ENCODE assay signal across 9 mouse cellular contexts in the genomic region with DNA sequence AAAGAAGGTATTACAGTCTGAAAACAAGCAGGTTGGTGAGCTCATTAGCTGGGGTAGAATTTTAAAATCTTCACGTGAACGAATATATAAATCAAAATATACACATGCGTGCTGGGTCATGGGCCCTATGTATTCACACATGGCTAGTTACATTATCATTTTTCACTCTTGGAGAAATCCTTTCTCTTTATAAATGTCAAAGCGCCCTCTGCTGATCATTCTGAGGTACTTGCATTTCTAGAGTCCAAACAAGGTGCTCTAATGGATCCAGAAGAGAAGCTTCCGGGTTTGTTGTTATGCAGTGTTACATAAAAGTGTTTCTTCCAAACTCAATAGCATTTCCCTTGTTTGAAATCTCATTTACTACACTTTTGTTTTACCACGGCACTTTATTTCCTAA. TPM values are rescaled to one million over a fixed set of nuclear protein-coding genes. Genes with fewer than 3 reads are reported as not detected.
DNase-seq lines count a peak whose midpoint lies in the region; ATAC-seq and TF ChIP-seq lines count a peak whose summit lies in the region.
"Had no signal": no experiment of that assay in that cellular context is flagged by ENCODE, and none has a peak within 500 bp of the region (broad histone marks: within the 10 kb centered on the region; RNA-seq: fewer than 3 reads in every experiment).

No protein-coding gene starts in this region.

- intact Hi-C loops in gastrocnemius, postnatal 14 days (cut with DNase I; ENCODE audit: low total_unique reads) = no loop called here

- no peaks in the 10 kb centered on the region for H3K27me3 ChIP-seq in forebrain, embryonic 15.5 days
- no peaks in the 10 kb centered on the region for H3K27me3 ChIP-seq in forebrain, embryonic 11.5 days (ENCODE audit: control insufficient read depth, insufficient read depth, low read length)
- H3K27me3 ChIP-seq in liver, adult 2 months (ENCODE audit: control insufficient read depth, insufficient read depth, low read length) = no peaks in the 10 kb centered on the region
- H3K27me3 ChIP-seq: megakaryocyte, embryonic 14.5 days had no signal

- peak; percentile 52; the same call in 1 of the 2 replicates for ATAC-seq in forebrain, embryonic 15.5 days (replicated peaks)
- no peak for ATAC-seq in forebrain, embryonic 11.5 days (replicated peaks; ENCODE audit: low FRiP score)

- no peaks in the 10 kb centered on the region for H3K9me3 ChIP-seq in forebrain, embryonic 15.5 days
- H3K9me3 ChIP-seq in forebrain, embryonic 11.5 days (ENCODE audit: control insufficient read depth, low read length) = no peaks in the 10 kb centered on the region
- H3K9me3 ChIP-seq: megakaryocyte, embryonic 14.5 days had no signal

- no peak for TF ChIP-seq POLR2A in liver, adult 2 months (IDR thresholded peaks at IDR 0.05; ENCODE audit: extremely low read depth, insufficient read depth, low read length)

- no peak overlapping the region for H3K27ac ChIP-seq in forebrain, embryonic 15.5 days (replicated peaks)
- no peak overlapping the region for H3K27ac ChIP-seq in forebrain, embryonic 11.5 days (ENCODE audit: low read depth, low read length)
- no peak overlapping the region for H3K27ac ChIP-seq in liver, adult 2 months (replicated peaks; ENCODE audit: insufficient read depth, low read depth, low read length)

- no peaks in the 10 kb centered on the region for H3K4me1 ChIP-seq in forebrain, embryonic 15.5 days
- no peaks in the 10 kb centered on the region for H3K4me1 ChIP-seq in forebrain, embryonic 11.5 days (replicated peaks; ENCODE audit: control insufficient read depth, insufficient read depth, low read length)
- H3K4me1 ChIP-seq in liver, adult 2 months (ENCODE audit: control insufficient read depth, insufficient read depth, low read length) = no peaks in the 10 kb centered on the region

- no peak for DNase-seq in forebrain, embryonic 11.5 days (ENCODE audit: low spot score)
- peak; percentile 23 for DNase-seq in right cerebral cortex, adult 18-20 months
- no peak for DNase-seq in right cerebral cortex, postnatal 25 days
- peak; percentile 75 for DNase-seq in embryo, embryonic 10 days (ENCODE audit: low spot score)
- DNase-seq in liver, adult 2 months (ENCODE audit: extremely low read depth, low read depth, low spot score) = peak; percentile 63
- peak; percentile 85 for DNase-seq in retina, embryonic 14.5 days (ENCODE audit: low spot score)
- no peak for DNase-seq in gastrocnemius, postnatal 14 days

- no peaks in the 10 kb centered on the region for H3K36me3 ChIP-seq in forebrain, embryonic 15.5 days
- H3K36me3 ChIP-seq in forebrain, embryonic 11.5 days (ENCODE audit: control insufficient read depth, insufficient read depth, low read length) = no peaks in the 10 kb centered on the region
- H3K36me3 ChIP-seq in liver, adult 2 months (ENCODE audit: control insufficient read depth, insufficient read depth, low read length) = peaks cover 31% of the 10 kb centered on the region

- H3K9ac ChIP-seq in forebrain, embryonic 15.5 days (replicated peaks) = no peak overlapping the region
- no peak overlapping the region for H3K9ac ChIP-seq in forebrain, embryonic 11.5 days (ENCODE audit: low read length)
- no peak overlapping the region for H3K9ac ChIP-seq in liver, adult 2 months (ENCODE audit: low read depth, low read length)

- no peaks in the 10 kb centered on the region for H3K79me2 ChIP-seq in liver, adult 2 months (ENCODE audit: control insufficient read depth, insufficient read depth, low read length)

- H3K4me3 ChIP-seq in forebrain, embryonic 15.5 days = no peak overlapping the region
- no peak overlapping the region for H3K4me3 ChIP-seq in forebrain, embryonic 11.5 days (ENCODE audit: low read depth, low read length)
- H3K4me3 ChIP-seq in liver, adult 2 months (ENCODE audit: insufficient read depth, low read depth, low read length) = no peak overlapping the region
- H3K4me3 ChIP-seq: megakaryocyte, embryonic 14.5 days had no signal

- no peak overlapping the region for H3K4me2 ChIP-seq in forebrain, embryonic 15.5 days (replicated peaks)
- H3K4me2 ChIP-seq in forebrain, embryonic 11.5 days (ENCODE audit: low read depth, low read length, severe bottlenecking) = no peak overlapping the region

- TF ChIP-seq CTCF in liver, adult 2 months (IDR thresholded peaks at IDR 0.05; ENCODE audit: low read depth, low read length) = peak; percentile 52

- WGBS in forebrain, embryonic 15.5 days = 24% methylated on average over 6 of the region's 6 CpGs
- 27% methylated on average over 6 of the region's 6 CpGs for WGBS in forebrain, embryonic 11.5 days
- WGBS in liver, adult 2 months = 17% methylated on average over 6 of the region's 6 CpGs

RNA-seq across cellular contexts. Expression of gene Ifih1, which starts 15.6 kb away (rescaled TPM):
- 0.77 and 1.1 TPM in 2 replicates for polyA plus RNA-seq in forebrain, embryonic 15.5 days (2015; fragmentation: Nextera tagmentation; extraction: Ambion mirVana)
- 1.1 and 1.5 TPM in 2 replicates for polyA plus RNA-seq in forebrain, embryonic 11.5 days (2014; fragmentation: Nextera tagmentation; extraction: Ambion mirVana)
- 21.0 and 27.9 TPM in 2 replicates for total RNA-seq in liver, adult 2 months (2014; rRNA removed)
- polyA plus RNA-seq in liver, adult 2 months (2012; rRNA removed) = 6.0 and 7.4 TPM in 2 replicates
- total RNA-seq in gastrocnemius, postnatal 14 days (2021) = 1 to 10 TPM; 1.9 to 2.7 TPM

RNA-seq across cellular contexts. Expression of gene Gca, which starts 33.6 kb away (rescaled TPM):
- 9.4 and 10.2 TPM in 2 replicates for polyA plus RNA-seq in forebrain, embryonic 15.5 days (2015; fragmentation: Nextera tagmentation; extraction: Ambion mirVana)
- 4.9 and 5.2 TPM in 2 replicates for polyA plus RNA-seq in forebrain, embryonic 11.5 days (2014; fragmentation: Nextera tagmentation; extraction: Ambion mirVana)
- 3.0 and 4.9 TPM in 2 replicates for total RNA-seq in liver, adult 2 months (2014; rRNA removed)
- 4.0 TPM in 2 replicates for polyA plus RNA-seq in liver, adult 2 months (2012; rRNA removed)
- total RNA-seq in gastrocnemius, postnatal 14 days (2021) = 1 to 10 TPM; 2.5 to 2.7 TPM

RNA-seq across cellular contexts. Expression of gene Fap, which starts 56.6 kb away (rescaled TPM):
- polyA plus RNA-seq in forebrain, embryonic 15.5 days (2015; fragmentation: Nextera tagmentation; extraction: Ambion mirVana) = 0.74 and 0.84 TPM in 2 replicates
- 3.5 and 3.9 TPM in 2 replicates for polyA plus RNA-seq in forebrain, embryonic 11.5 days (2014; fragmentation: Nextera tagmentation; extraction: Ambion mirVana)
- 0.40 and 0.74 TPM in 2 replicates for total RNA-seq in liver, adult 2 months (2014; rRNA removed)
- 0.09 and 0.20 TPM in 2 replicates for polyA plus RNA-seq in liver, adult 2 months (2012; rRNA removed)
- 10 to 100 TPM; 15.6 to 19.3 TPM for total RNA-seq in gastrocnemius, postnatal 14 days (2021)

Comparison
In these comparisons a context has a peak if more than half of its experiments do, and no peak if none do; other contexts are left out.
1. DNase-seq: peak in right cerebral cortex, adult 18-20 months (single experiment), embryo, embryonic 10 days (single experiment), liver, adult 2 months (single experiment) and retina, embryonic 14.5 days (single experiment); none in forebrain, embryonic 11.5 days (single experiment), right cerebral cortex, postnatal 25 days (single experiment) and gastrocnemius, postnatal 14 days (single experiment).